Mouse (Mus musculus) cortical plate, adult 2 months (tissue): ENCODE data around the gene Ugdh.

Experiments
- CTCF ChIP-seq: fragments of 200-500 bp; IDR thresholded peaks from 2 replicates; pipeline ENCODE4 v1.5.1; 2011; ENCODE audit warnings: mild to moderate bottlenecking, control low read depth, low read length; ENCODE audit not compliant: insufficient read depth; ENCODE audit errors: extremely low read depth
- POLR2A ChIP-seq: fragments of 200-500 bp; IDR thresholded peaks from 2 replicates; pipeline ENCODE4 v1.6.1; 2011; ENCODE audit warnings: mild to moderate bottlenecking, low read length, control low read depth; ENCODE audit not compliant: insufficient read depth; ENCODE audit errors: extremely low read depth

DNA sequence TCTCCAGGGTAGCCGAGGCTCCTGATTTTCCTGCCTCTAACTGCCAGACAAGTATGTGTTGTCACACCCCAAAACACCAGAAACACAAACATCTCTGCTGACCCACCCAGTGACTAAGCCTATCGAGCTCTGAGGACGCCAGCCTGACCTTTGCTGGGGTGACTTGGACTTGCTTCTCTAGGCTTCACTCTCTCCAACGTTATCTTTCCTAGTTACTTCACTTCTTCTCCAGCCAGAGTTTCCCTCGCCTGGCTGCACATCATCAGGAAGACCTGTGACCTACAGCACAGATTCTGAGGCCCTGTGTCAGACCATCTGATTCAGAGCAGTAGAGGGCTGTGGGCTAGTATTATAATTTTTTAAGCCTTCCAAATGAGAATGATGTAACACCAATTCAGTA, 19.0 kb upstream of the Ugdh start:
- TF ChIP-seq CTCF (no peak), POLR2A (no peak)
